Mouse (Mus musculus): ENCODE measurements around the gene Gabarapl1. TPM values are rescaled to one million over a fixed set of nuclear protein-coding genes. Genes with fewer than 3 reads are reported as not detected.

The Gabarapl1 gene
- polyA plus RNA-seq, 1 experiment from 2014 or later, result 16.5 TPM

- DNase-seq (ENCODE audit: low spot score), result no peak
- Histone ChIP-seq H3K4me2 (ENCODE audit: low read length) (no peak within 1 kb of the TSS), H3K27me3 (replicated peaks; ENCODE audit: control insufficient read depth, insufficient read depth, low read length) (no peaks in the 10 kb centered on the region), H3K4me3 (ENCODE audit: low read depth, low read length) (no peak within 1 kb of the TSS), H3K36me3 (ENCODE audit: control insufficient read depth, insufficient read depth, low read length) (no peaks in the 10 kb centered on the region), H3K27ac (ENCODE audit: low read depth) (no peak within 1 kb of the TSS), H3K9me3 (ENCODE audit: control insufficient read depth, low read length) (no peaks in the 10 kb centered on the region), H3K4me1 (replicated peaks; ENCODE audit: control insufficient read depth, insufficient read depth, low read length) (no peaks in the 10 kb centered on the region), H3K9ac (ENCODE audit: low read length) (no peak within 1 kb of the TSS)
- WGBS, result 90% methylated on average over 8 of the region's 8 CpGs
- ATAC-seq (replicated peaks; ENCODE audit: low FRiP score, low TSS enrichment, low read depth), result no peak
These were observed 44.6 kb downstream of the Gabarapl1 start, which contains the start of gene Klre1 for GRCm38 (mm10) chr6:129577605-129578004. Gene Klre1, plus strand, starts transcription at chr6:129577905.

GRCm38 (mm10) chr6:129581274-129581673 lies 48.3 kb downstream of the Gabarapl1 start:
- no peak for DNase-seq (ENCODE audit: low spot score)

DNA sequence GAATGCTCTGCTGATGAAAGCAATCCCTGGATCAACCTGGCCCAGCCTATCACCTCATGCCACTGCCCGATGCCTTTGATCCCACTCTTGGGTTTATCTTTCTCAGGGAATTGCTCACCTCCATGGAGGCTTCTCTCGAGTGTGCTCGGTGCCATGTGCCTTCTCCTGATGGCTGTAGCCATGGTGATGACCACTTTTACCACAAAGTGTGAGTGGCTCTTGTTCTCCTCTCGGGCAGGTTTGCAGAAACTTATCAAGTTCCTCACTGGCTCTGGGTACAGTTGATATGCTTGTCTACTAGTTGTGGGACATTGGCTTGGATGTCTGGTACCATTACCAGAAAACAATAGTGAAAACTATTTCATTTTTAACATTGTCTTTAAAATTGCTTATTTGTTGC lies 48.9 kb downstream of the Gabarapl1 start:
- no peak for ATAC-seq (replicated peaks; ENCODE audit: low FRiP score, low TSS enrichment, low read depth)
- WGBS, result 76% methylated on average over 4 of the region's 4 CpGs
- no peaks in the 10 kb centered on the region for H3K36me3 ChIP-seq (ENCODE audit: control insufficient read depth, insufficient read depth, low read length)
- H3K4me3 ChIP-seq (ENCODE audit: low read depth, low read length), result no peak overlapping the region
- no peak overlapping the region for H3K4me2 ChIP-seq (ENCODE audit: low read length)
- no peak overlapping the region for H3K9ac ChIP-seq (ENCODE audit: low read length)
- no peaks in the 10 kb centered on the region for H3K9me3 ChIP-seq (ENCODE audit: control insufficient read depth, low read length)
- H3K27ac ChIP-seq (ENCODE audit: low read depth), result no peak overlapping the region
- DNase-seq (ENCODE audit: low spot score), result no peak
- H3K4me1 ChIP-seq (replicated peaks; ENCODE audit: control insufficient read depth, insufficient read depth, low read length), result no peaks in the 10 kb centered on the region
- no peaks in the 10 kb centered on the region for H3K27me3 ChIP-seq (replicated peaks; ENCODE audit: control insufficient read depth, insufficient read depth, low read length)

More at GRCm38 (mm10) chr6:129581274-129581673, 48.3 kb downstream of the Gabarapl1 start:
- 64% methylated on average over 4 of the region's 4 CpGs for WGBS
- no peak overlapping the region for H3K4me2 ChIP-seq (ENCODE audit: low read length)
- no peaks in the 10 kb centered on the region for H3K27me3 ChIP-seq (replicated peaks; ENCODE audit: control insufficient read depth, insufficient read depth, low read length)
- H3K36me3 ChIP-seq (ENCODE audit: control insufficient read depth, insufficient read depth, low read length), result no peaks in the 10 kb centered on the region
- H3K4me1 ChIP-seq (replicated peaks; ENCODE audit: control insufficient read depth, insufficient read depth, low read length), result no peaks in the 10 kb centered on the region
- H3K4me3 ChIP-seq (ENCODE audit: low read depth, low read length), result no peak overlapping the region
- ATAC-seq (replicated peaks; ENCODE audit: low FRiP score, low TSS enrichment, low read depth), result no peak
- H3K27ac ChIP-seq (ENCODE audit: low read depth), result no peak overlapping the region
- H3K9me3 ChIP-seq (ENCODE audit: control insufficient read depth, low read length), result no peaks in the 10 kb centered on the region
- no peak overlapping the region for H3K9ac ChIP-seq (ENCODE audit: low read length)

GRCm38 (mm10) chr6:129583014-129583413 lies 50.1 kb downstream of the Gabarapl1 start:
- Histone ChIP-seq H3K36me3 (ENCODE audit: control insufficient read depth, insufficient read depth, low read length) (no peaks in the 10 kb centered on the region), H3K4me1 (replicated peaks; ENCODE audit: control insufficient read depth, insufficient read depth, low read length) (no peaks in the 10 kb centered on the region), H3K4me3 (ENCODE audit: low read depth, low read length) (no peak overlapping the region), H3K9ac (ENCODE audit: low read length) (no peak overlapping the region), H3K27me3 (replicated peaks; ENCODE audit: control insufficient read depth, insufficient read depth, low read length) (no peaks in the 10 kb centered on the region), H3K27ac (ENCODE audit: low read depth) (no peak overlapping the region), H3K9me3 (ENCODE audit: control insufficient read depth, low read length) (no peaks in the 10 kb centered on the region), H3K4me2 (ENCODE audit: low read length) (no peak overlapping the region)
- no peak for ATAC-seq (replicated peaks; ENCODE audit: low FRiP score, low TSS enrichment, low read depth)
- DNase-seq (ENCODE audit: low spot score), result no peak
- WGBS, result 69% methylated on average over 3 of the region's 3 CpGs

GRCm38 (mm10) chr6:129591508-129591907 lies 58.5 kb downstream of the Gabarapl1 start, which contains the start of gene Klrd1:
Gene Klrd1, plus strand, starts transcription at chr6:129591782.
- 75% methylated on average over 3 of the region's 3 CpGs for WGBS
- Histone ChIP-seq H3K4me1 (replicated peaks; ENCODE audit: control insufficient read depth, insufficient read depth, low read length) (no peaks in the 10 kb centered on the region), H3K9ac (ENCODE audit: low read length) (no peak within 1 kb of the TSS), H3K4me3 (ENCODE audit: low read depth, low read length) (no peak within 1 kb of the TSS), H3K9me3 (ENCODE audit: control insufficient read depth, low read length) (no peaks in the 10 kb centered on the region), H3K27me3 (replicated peaks; ENCODE audit: control insufficient read depth, insufficient read depth, low read length) (no peaks in the 10 kb centered on the region), H3K4me2 (ENCODE audit: low read length) (no peak within 1 kb of the TSS), H3K27ac (ENCODE audit: low read depth) (no peak within 1 kb of the TSS), H3K36me3 (ENCODE audit: control insufficient read depth, insufficient read depth, low read length) (no peaks in the 10 kb centered on the region)
- no peak for DNase-seq (ENCODE audit: low spot score)
- no peak for ATAC-seq (replicated peaks; ENCODE audit: low FRiP score, low TSS enrichment, low read depth)

Other genes starting within 250 kb of the Gabarapl1 start
- not detected in 2 replicates for gene 4922502D21Rik, start 201.4 kb upstream of the Gabarapl1 start, polyA plus RNA-seq (2014; fragmentation: Nextera tagmentation; extraction: Ambion mirVana)
- 0.90 and 1.0 TPM in 2 replicates for gene Clec12a, start 190.5 kb upstream of the Gabarapl1 start, polyA plus RNA-seq (2014; fragmentation: Nextera tagmentation; extraction: Ambion mirVana)
- gene Clec12b, start 147.3 kb upstream of the Gabarapl1 start, polyA plus RNA-seq (2014; fragmentation: Nextera tagmentation; extraction: Ambion mirVana), result not detected in 2 replicates
- 1.2 and 1.7 TPM in 2 replicates for gene Clec1b, start 135.9 kb upstream of the Gabarapl1 start, polyA plus RNA-seq (2014; fragmentation: Nextera tagmentation; extraction: Ambion mirVana)
- 0.24 TPM in 2 replicates for gene Clec9a, start 124.3 kb upstream of the Gabarapl1 start, polyA plus RNA-seq (2014; fragmentation: Nextera tagmentation; extraction: Ambion mirVana)
- 3.4 and 4.5 TPM in 2 replicates for gene Clec1a, start 81.2 kb upstream of the Gabarapl1 start, polyA plus RNA-seq (2014; fragmentation: Nextera tagmentation; extraction: Ambion mirVana)
- gene Olr1, start 26.0 kb upstream of the Gabarapl1 start, polyA plus RNA-seq (2014; fragmentation: Nextera tagmentation; extraction: Ambion mirVana), result 0.16 TPM in 1 of 2 replicates, not detected in the other
- gene Tmem52b, start 20.6 kb upstream of the Gabarapl1 start, polyA plus RNA-seq (2014; fragmentation: Nextera tagmentation; extraction: Ambion mirVana), result 0.23 TPM in 2 replicates
- not detected in 2 replicates for gene Klre1, start 44.7 kb downstream of the Gabarapl1 start, polyA plus RNA-seq (2014; fragmentation: Nextera tagmentation; extraction: Ambion mirVana)
- gene Klrd1, start 58.6 kb downstream of the Gabarapl1 start, polyA plus RNA-seq (2014; fragmentation: Nextera tagmentation; extraction: Ambion mirVana), result 0.69 and 0.97 TPM in 2 replicates
- gene Klrk1, start 90.7 kb downstream of the Gabarapl1 start, polyA plus RNA-seq (2014; fragmentation: Nextera tagmentation; extraction: Ambion mirVana), result 0.19 and 0.43 TPM in 2 replicates
- gene Klrc3, start 110.2 kb downstream of the Gabarapl1 start, polyA plus RNA-seq (2014; fragmentation: Nextera tagmentation; extraction: Ambion mirVana), result not detected in 2 replicates
- not detected in 2 replicates for gene Klrc2, start 127.5 kb downstream of the Gabarapl1 start, polyA plus RNA-seq (2014; fragmentation: Nextera tagmentation; extraction: Ambion mirVana)
- not detected in 2 replicates for gene Klrc1, start 145.8 kb downstream of the Gabarapl1 start, polyA plus RNA-seq (2014; fragmentation: Nextera tagmentation; extraction: Ambion mirVana)
- not detected in 2 replicates for gene Klri1, start 184.0 kb downstream of the Gabarapl1 start, polyA plus RNA-seq (2014; fragmentation: Nextera tagmentation; extraction: Ambion mirVana)
- 0.04 TPM in 1 of 2 replicates, not detected in the other for gene Klri2, start 207.3 kb downstream of the Gabarapl1 start, polyA plus RNA-seq (2014; fragmentation: Nextera tagmentation; extraction: Ambion mirVana)

All from intestine, embryonic 14.5 days (tissue).